Mouse (Mus musculus): ENCODE measurements around the gene Cd300a. TPM values are rescaled to one million over a fixed set of nuclear protein-coding genes. Genes with fewer than 3 reads are reported as not detected.
A peak's percentile ranks its signal among the peaks of the same experiment; 100 is the strongest.

Cd300a gene
- total RNA-seq (2021) = under 1 TPM; 0.81 to 0.99 TPM

DNA sequence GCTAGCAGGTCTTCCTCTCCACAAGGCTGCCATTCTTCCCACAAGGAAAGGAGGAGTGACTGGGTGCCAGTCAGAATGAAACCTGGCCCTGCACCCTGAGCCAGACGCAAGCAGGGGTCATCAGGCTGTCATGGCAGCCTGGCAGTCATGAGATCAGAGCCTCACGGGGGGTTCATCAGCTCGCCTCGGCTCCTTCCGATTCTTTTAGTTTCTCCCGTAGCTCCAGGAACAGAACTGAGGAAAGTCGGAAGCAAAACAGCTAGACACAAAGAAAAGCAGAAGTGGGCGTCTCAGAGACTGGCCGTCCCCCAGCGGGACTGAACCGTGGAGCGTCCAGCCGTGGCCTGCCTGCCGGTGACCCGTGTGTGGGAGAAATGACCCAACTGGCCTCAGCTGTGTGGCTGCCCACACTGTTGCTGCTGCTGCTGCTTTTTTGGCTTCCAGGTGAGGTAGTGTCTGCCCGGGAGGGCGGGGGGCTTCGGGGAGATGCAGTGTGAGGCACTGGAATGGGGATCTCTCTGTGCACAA is at the start of gene Cd300a:
Cd300a (plus strand) TSS at position 51 of the 528 bp plus-strand sequence.
- intact Hi-C loops (cut with DNase I) = no loop called here
- no peak for DNase-seq (ENCODE audit: low spot score)

GRCm38 (mm10) chr11:114843818-114844463 is 45.9 kb upstream of the Cd300a start:
- no peak for DNase-seq (ENCODE audit: low spot score)
- intact Hi-C loops (cut with DNase I) = no loop called here

DNA sequence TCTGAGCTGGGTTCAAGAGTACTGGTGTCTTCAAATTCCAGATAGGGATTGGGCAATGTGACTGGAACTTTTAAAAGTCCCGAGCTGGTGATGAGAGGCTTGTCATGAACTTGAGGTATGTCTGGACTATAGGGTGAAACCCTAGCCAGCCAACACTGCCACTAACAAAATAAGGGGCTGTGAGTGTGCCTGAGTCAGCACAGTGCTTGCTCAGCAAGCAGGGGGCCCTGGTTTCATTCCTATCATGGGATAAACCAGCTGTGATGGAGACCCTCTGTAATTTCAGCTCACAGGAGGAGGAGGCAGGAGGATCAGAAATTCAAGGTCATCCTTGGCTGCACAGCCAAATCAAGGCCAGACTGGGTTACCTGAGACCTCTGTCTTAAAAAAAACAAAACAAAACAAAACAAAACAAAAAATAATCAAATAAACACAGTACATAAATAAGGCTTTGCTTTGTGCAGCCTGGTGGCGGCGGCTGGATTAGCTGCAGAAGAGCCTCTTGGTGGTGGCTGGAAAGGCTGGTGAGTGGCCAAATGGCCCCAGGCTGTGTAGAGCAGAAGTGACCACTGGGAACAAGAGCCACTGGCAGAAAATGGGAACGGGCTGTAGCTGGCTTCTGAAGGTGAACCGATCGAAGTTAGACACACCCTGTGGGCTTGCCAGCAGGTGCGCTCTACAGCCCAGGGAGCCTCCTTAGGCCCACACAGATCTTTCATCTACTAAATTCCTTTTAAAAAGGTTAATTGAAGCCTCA is 45.2 kb upstream of the Cd300a start:
- DNase-seq (ENCODE audit: low spot score) = no peak
- intact Hi-C loops (cut with DNase I) = no loop called here

- no peak for DNase-seq (ENCODE audit: low spot score)
- intact Hi-C loops (cut with DNase I) = no loop called here
Measured at GRCm38 (mm10) chr11:114846336-114846735, 43.5 kb upstream of the Cd300a start.

DNA sequence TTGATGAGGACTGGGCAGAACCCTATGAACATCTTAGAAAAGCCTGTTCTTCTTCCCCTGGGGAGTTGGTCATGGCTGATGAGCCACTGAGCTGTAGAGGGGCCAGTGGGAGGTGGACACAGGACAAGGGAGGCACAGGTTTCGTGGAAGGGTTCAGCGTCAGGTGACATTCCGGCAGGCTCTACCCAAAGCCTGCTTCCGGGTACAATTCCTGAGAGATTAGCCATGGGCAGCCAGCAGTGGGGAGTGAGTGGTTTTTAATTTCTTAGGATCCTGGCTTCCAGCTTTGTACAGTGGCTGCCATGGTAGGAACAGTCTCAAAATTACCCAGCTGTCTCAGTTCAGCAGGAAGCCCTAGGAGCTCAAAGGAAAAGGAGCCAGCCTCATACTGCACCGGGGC is 42.8 kb upstream of the Cd300a start:
- intact Hi-C loops (cut with DNase I) = no loop called here
- DNase-seq (ENCODE audit: low spot score) = no peak

DNA sequence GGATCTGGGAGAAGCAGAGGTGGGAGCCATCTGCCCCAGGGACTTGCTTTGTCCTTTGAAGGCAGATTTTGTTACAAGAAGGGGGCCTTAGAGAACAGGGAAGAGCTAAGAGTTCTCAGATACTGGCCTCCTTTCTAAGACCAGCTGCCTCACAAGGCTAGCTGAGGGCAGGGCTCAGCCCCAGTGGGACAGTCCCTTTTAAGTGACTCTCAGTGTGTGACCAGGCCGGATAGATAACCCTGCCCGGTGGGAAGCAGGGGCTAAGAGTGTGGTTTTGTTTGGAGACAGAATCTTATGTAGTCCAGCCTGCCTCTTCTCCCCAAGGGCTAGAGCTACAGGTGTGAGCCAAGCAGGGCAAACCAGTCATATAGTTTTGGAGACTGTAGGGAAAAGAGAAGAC is 40.3 kb upstream of the Cd300a start:
- no peak for DNase-seq (ENCODE audit: low spot score)
- intact Hi-C loops (cut with DNase I) = no loop called here

- intact Hi-C loops (cut with DNase I) = no loop called here
- DNase-seq (ENCODE audit: low spot score) = no peak
Measured at GRCm38 (mm10) chr11:114850066-114850451, 39.8 kb upstream of the Cd300a start.

GRCm38 (mm10) chr11:114850452-114851268 is 39.2 kb upstream of the Cd300a start, which contains the start of gene Gprc5c:
Gene Gprc5c (plus strand): TSS chr11:114851152.
- peak; percentile 36 for DNase-seq (ENCODE audit: low spot score)
- intact Hi-C loops (cut with DNase I) = no loop called here

DNA sequence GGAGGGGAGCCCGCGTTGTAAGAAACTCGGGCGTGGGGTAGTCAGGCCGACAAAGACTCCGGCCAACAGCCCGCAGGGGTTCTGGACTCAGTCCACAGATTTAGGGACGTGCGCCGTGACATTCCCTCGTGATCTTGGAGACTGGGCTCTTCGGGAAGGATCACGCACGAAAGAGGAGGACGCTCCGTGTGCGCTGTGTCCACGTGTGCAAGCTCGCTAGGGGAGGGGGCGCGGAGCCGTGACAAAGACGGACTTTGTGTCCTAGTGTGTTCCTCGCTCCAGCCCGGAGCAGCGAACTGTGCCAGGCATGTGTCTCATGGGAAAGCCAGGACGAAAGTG is 38.6 kb upstream of the Cd300a start:
- no peak for DNase-seq (ENCODE audit: low spot score)
- intact Hi-C loops (cut with DNase I) = no loop called here

- intact Hi-C loops (cut with DNase I) = no loop called here
- DNase-seq (ENCODE audit: low spot score) = peak; percentile 44
Measured at GRCm38 (mm10) chr11:114851608-114852310, 38.1 kb upstream of the Cd300a start.

GRCm38 (mm10) chr11:114852311-114853173 is 37.3 kb upstream of the Cd300a start:
- DNase-seq (ENCODE audit: low spot score) = no peak
- intact Hi-C loops (cut with DNase I) = no loop called here

DNA sequence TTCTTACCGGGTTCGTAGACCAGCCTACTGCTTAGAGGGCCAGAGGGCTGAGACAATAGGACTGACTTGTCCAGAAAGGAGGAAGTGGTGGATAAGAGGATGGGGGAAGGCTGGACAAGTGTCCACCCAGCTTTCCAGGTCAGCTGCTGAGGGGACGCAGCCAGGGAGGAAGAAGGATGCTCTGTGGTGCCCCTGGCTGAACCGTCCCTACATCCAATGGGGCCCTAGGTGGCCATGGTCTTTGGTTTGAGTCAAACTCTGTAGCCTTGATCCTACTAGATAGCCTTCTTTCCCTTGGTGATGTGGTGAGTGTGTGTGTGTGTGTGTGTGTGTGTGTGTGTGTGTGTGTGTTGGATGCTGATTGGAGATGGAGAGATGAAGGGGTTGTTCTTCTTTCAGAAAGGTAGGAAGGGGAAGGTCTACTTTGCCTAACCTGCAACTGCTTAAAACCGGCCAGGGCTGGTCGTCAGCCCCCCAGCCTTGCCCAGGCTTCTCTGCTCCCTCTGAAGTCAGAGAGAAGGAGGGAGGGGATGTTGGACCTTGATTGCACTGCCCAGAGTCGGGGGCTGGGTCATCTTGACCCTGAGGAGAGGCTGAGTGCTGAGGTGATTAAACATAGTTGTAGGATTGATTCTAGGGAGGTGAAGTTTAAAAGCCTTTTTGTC is 36.5 kb upstream of the Cd300a start:
- intact Hi-C loops (cut with DNase I) = no loop called here
- no peak for DNase-seq (ENCODE audit: low spot score)

- intact Hi-C loops (cut with DNase I) = no loop called here
- no peak for DNase-seq (ENCODE audit: low spot score)
Measured at GRCm38 (mm10) chr11:114854581-114854980, 35.3 kb upstream of the Cd300a start.

DNA sequence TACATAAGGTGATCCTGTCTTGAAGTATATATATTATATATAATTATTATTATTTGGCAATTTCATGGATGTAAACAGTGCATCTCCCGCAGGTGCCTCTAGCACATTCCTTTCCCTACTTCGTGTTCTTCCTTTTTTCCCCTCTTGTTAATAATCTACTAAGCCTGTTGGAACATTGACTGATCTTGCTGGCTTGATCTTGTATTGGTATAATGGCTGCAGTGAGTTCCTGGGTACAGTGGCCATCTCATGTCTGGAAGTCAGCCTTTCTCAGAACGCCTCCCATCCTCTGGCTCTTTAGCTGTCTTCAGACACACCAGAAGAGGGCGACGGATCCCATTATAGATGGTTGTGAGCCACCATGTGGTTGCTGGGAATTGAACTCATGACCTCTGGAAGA is 33.7 kb upstream of the Cd300a start:
- intact Hi-C loops (cut with DNase I) = no loop called here
- DNase-seq (ENCODE audit: low spot score) = no peak

DNA sequence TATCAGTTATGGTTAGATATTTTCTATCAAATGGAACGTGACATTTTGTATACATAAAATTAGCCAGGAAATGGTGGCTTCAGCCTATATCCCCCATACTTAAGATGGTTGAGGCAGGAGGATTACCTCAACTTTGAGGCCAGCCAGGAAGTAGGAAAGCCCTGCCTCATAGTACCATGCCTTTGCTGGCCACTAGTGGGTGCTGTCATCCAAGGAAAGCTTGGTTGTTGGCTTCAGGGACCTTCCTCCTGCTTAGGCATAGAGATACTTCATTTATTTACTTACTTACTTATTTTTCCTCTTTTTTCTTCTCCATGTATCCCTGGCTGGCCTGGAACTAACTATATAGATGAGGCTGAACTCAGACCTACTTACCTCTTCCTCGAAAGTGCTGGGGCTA is 31.2 kb upstream of the Cd300a start:
- intact Hi-C loops (cut with DNase I) = no loop called here

DNA sequence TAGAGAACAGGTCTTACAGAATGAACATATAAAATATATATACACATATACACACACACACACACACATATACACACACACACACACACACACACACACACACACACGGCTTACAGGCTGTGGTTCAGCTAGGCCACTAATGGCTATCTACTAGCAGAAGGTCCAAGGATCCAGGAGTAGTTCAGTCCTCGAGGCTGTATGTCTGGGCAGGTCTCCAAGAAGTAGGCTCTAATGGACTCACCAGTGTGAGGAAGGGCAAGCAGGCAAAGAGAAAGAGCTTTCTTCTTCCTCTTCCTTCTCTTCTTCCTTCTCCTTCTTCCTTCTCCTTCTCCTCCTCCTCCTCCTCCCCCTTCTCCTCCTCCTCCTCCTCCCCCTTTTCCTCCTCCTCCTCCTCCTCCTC is 28.8 kb upstream of the Cd300a start:
- intact Hi-C loops (cut with DNase I) = no loop called here
- no peak for DNase-seq (ENCODE audit: low spot score)

More for the DNA sequence above, 31.2 kb upstream of the Cd300a start:
- no peak for DNase-seq (ENCODE audit: low spot score)

DNA sequence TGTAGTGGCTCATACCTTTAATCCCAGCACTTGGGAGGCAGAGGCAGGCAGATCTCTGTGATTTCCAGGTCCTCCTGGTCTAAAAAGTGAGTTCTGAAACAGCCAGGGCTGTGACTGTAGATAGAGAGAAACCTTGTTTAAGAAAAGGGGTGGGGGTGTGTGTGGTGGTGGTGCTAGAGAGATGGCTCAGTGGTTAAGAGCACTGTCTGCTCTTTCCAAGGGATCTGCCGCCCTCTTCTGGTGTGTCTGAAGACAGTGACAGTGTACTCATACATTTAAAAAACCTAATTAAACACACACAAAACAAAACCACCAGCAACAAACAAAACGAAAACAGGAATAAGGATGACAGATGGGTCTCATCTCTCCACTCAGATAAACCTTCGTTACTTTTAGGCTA is 27.2 kb upstream of the Cd300a start:
- intact Hi-C loops (cut with DNase I) = no loop called here
- DNase-seq (ENCODE audit: low spot score) = no peak

DNA sequence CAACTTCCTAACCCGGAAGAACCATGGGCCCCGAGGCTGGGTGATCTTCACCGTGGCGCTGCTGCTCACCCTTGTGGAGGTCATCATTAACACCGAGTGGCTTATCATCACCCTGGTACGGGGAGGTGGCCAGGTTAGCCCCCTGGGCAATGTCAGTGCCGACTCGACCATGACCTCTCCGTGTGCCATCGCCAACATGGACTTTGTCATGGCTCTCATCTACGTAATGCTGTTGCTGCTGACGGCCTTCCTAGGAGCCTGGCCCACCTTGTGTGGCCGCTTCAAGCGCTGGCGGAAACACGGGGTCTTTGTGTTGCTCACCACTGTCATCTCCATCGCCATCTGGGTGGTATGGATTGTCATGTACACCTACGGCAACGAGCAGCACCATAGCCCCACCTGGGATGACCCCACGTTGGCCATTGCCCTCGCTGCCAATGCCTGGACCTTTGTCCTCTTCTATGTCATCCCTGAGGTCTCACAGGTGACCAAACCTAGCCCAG is 25.9 kb upstream of the Cd300a start:
- intact Hi-C loops (cut with DNase I) = no loop called here
- no peak for DNase-seq (ENCODE audit: low spot score)
